Mouse (Mus musculus) MEL (cell line): ENCODE measurements at regions not wholly inside any gene's neighbourhood (a gene's known extent, or its start where the extent isn't known, plus 50 kb on each side); places are given as distances from the start of the nearest gene placed in this dataset.

Experiments
- DNase-seq: peaks from one replicate; pipeline ENCODE4 v3.0.0; 2011; ENCODE audit warnings: low read depth, low spot score
- H3K27ac ChIP-seq: 2 replicates; pipeline ENCODE4 v1.5.1; 2012; ENCODE audit warnings: low read depth, mild to moderate bottlenecking, control low read depth, low read length, moderate library complexity; ENCODE audit not compliant: control insufficient read depth
- H3K27me3 ChIP-seq, 2 experiments: fragments of 150-350 bp in 1 of 2; sonication (generic) in 1 of 2; 2 replicates each; pipeline ENCODE4 v1.6.1; 2012; ENCODE audit warnings: low read length in 2 of 2, mild to moderate bottlenecking in 2 of 2, improper control_type of control experiment in 1 of 2, moderate library complexity in 1 of 2; ENCODE audit not compliant: insufficient read depth in 2 of 2, control insufficient read depth in 1 of 2
- H3K36me3 ChIP-seq, 2 experiments: 2 replicates each; pipeline ENCODE4 v1.6.1; 2012 to 2014; ENCODE audit warnings: low read length in 2 of 2, improper control_type of control experiment in 1 of 2, inconsistent platforms in 1 of 2, mild to moderate bottlenecking in 1 of 2; ENCODE audit not compliant: insufficient read depth in 2 of 2, control insufficient read depth in 1 of 2
- H3K4me1 ChIP-seq, 2 experiments: fragments of 150-350 bp in 1 of 2; sonication (generic) in 1 of 2; 2 replicates each; pipeline ENCODE4 v1.6.1; 2012; ENCODE audit warnings: low read length in 2 of 2, improper control_type of control experiment in 1 of 2, mild to moderate bottlenecking in 1 of 2; ENCODE audit not compliant: insufficient read depth in 2 of 2, control insufficient read depth in 1 of 2
- H3K4me3 ChIP-seq, 2 experiments: fragments of 150-350 bp in 1 of 2; sonication (generic) in 1 of 2; 2 replicates each; pipeline ENCODE4 v1.5.1; 2012; ENCODE audit warnings: low read depth in 2 of 2, low read length in 2 of 2, mild to moderate bottlenecking in 2 of 2, moderate library complexity in 2 of 2, control low read depth in 1 of 2, improper control_type of control experiment in 1 of 2; ENCODE audit not compliant: control insufficient read depth in 1 of 2, insufficient read depth in 1 of 2
- H3K79me2 ChIP-seq: 2 replicates; pipeline ENCODE4 v1.6.1; 2012; ENCODE audit warnings: mild to moderate bottlenecking, low read length, moderate library complexity; ENCODE audit not compliant: control insufficient read depth, poor library complexity, insufficient read depth
- H3K9ac ChIP-seq: 2 replicates; pipeline ENCODE4 v1.6.1; 2012; ENCODE audit warnings: low read depth, mild to moderate bottlenecking, control low read depth, low read length, moderate library complexity; ENCODE audit not compliant: control insufficient read depth, poor library complexity, severe bottlenecking
- H3K9me3 ChIP-seq: fragments of 150-350 bp; sonication (generic); replicated peaks from 2 replicates; pipeline ENCODE4 v1.6.1; 2012; ENCODE audit warnings: mild to moderate bottlenecking, low read length, improper control_type of control experiment, moderate library complexity; ENCODE audit not compliant: insufficient read depth
- BHLHE40 ChIP-seq: IDR thresholded peaks from 2 replicates; pipeline ENCODE4 v1.6.1; 2012; ENCODE audit warnings: low read depth, mild to moderate bottlenecking, inconsistent platforms, low read length, improper control_type of control experiment, borderline replicate concordance
- CHD1 ChIP-seq: IDR thresholded peaks from 2 replicates; pipeline ENCODE4 v1.6.1; 2012; ENCODE audit warnings: low read depth, mild to moderate bottlenecking, inconsistent platforms, low read length, improper control_type of control experiment
- EP300 ChIP-seq, 2 experiments: IDR thresholded peaks; 2 replicates each; pipeline ENCODE4 v1.6.1; 2011; ENCODE audit warnings: improper control_type of control experiment in 2 of 2, low read length in 2 of 2, low read depth in 1 of 2, mild to moderate bottlenecking in 1 of 2
- GATA1 ChIP-seq: IDR thresholded peaks from 2 replicates; pipeline ENCODE4 v1.6.1; 2011; ENCODE audit warnings: low read depth, low read length, improper control_type of control experiment
- JUND ChIP-seq: IDR thresholded peaks from 2 replicates; pipeline ENCODE4 v1.6.1; 2011; ENCODE audit warnings: low read depth, mild to moderate bottlenecking, improper control_type of control experiment, low read length
- MAFK ChIP-seq: IDR thresholded peaks from 2 replicates; pipeline ENCODE4 v1.6.1; 2011; ENCODE audit warnings: low read depth, mild to moderate bottlenecking, low read length, improper control_type of control experiment, borderline replicate concordance
- MEF2A ChIP-seq: IDR thresholded peaks from 2 replicates; pipeline ENCODE4 v1.6.1; 2014; ENCODE audit warnings: low read depth, mild to moderate bottlenecking, inconsistent platforms, low read length, improper control_type of control experiment; ENCODE audit not compliant: poor library complexity, insufficient replicate concordance, severe bottlenecking; ENCODE audit errors: extremely low read depth
- MXI1 ChIP-seq: IDR thresholded peaks from 2 replicates; pipeline ENCODE4 v1.6.1; 2011; ENCODE audit warnings: mild to moderate bottlenecking, low read depth, low read length, improper control_type of control experiment
- MYC ChIP-seq: IDR thresholded peaks from 2 replicates; pipeline ENCODE4 v1.6.1; 2011; ENCODE audit warnings: low read depth, mild to moderate bottlenecking, low read length, improper control_type of control experiment, moderate library complexity
- NRF1 ChIP-seq: IDR thresholded peaks from 2 replicates; pipeline ENCODE4 v1.6.1; 2014; ENCODE audit warnings: low read depth, mild to moderate bottlenecking, inconsistent platforms, low read length, improper control_type of control experiment, moderate library complexity; ENCODE audit not compliant: poor library complexity, insufficient read depth, severe bottlenecking
- POLR2A ChIP-seq, 2 experiments: IDR thresholded peaks; 2 replicates each; pipeline ENCODE4 v1.6.1; 2011 to 2012; ENCODE audit warnings: low read length in 2 of 2, mild to moderate bottlenecking in 2 of 2, control low read depth in 1 of 2, improper control_type of control experiment in 1 of 2, low read depth in 1 of 2, moderate library complexity in 1 of 2; ENCODE audit not compliant: control insufficient read depth in 1 of 2, insufficient read depth in 1 of 2, poor library complexity in 1 of 2
- POLR2AphosphoS2 ChIP-seq: IDR thresholded peaks from 2 replicates; pipeline ENCODE4 v1.6.1; 2011; ENCODE audit warnings: low read length, improper control_type of control experiment
- POLR2AphosphoS5 ChIP-seq: IDR thresholded peaks from 2 replicates; pipeline ENCODE4 v1.6.1; 2012; ENCODE audit warnings: low read depth, borderline replicate concordance, mild to moderate bottlenecking, inconsistent platforms, low read length, moderate library complexity, mixed read lengths
- RAD21 ChIP-seq: IDR thresholded peaks from 2 replicates; pipeline ENCODE4 v1.6.1; 2011; ENCODE audit warnings: mild to moderate bottlenecking, low read depth, low read length, improper control_type of control experiment
- TAL1 ChIP-seq: IDR thresholded peaks from 2 replicates; pipeline ENCODE4 v1.6.1; 2012; ENCODE audit warnings: mild to moderate bottlenecking, inconsistent platforms, low read length, moderate library complexity, mixed read lengths
- TBP ChIP-seq: IDR thresholded peaks from 2 replicates; pipeline ENCODE4 v1.8.0; 2011; ENCODE audit warnings: low read depth, low read length, improper control_type of control experiment
- UBTF ChIP-seq: IDR thresholded peaks from 2 replicates; pipeline ENCODE4 v1.6.1; 2012; ENCODE audit warnings: low read depth, mild to moderate bottlenecking, inconsistent platforms, low read length, improper control_type of control experiment, moderate library complexity, borderline replicate concordance; ENCODE audit not compliant: insufficient read depth
- USF2 ChIP-seq, 2 experiments: IDR thresholded peaks; 2 replicates each; pipeline ENCODE4 v1.6.1; 2011 to 2012; ENCODE audit warnings: improper control_type of control experiment in 2 of 2, low read length in 2 of 2, borderline replicate concordance in 1 of 2, inconsistent platforms in 1 of 2, low read depth in 1 of 2, mild to moderate bottlenecking in 1 of 2; ENCODE audit not compliant: insufficient read depth in 1 of 2
- ZMIZ1 ChIP-seq: IDR thresholded peaks from 2 replicates; pipeline ENCODE4 v1.6.1; 2012; ENCODE audit warnings: low read depth, mild to moderate bottlenecking, inconsistent platforms, low read length, improper control_type of control experiment, moderate library complexity
- ZNF384 ChIP-seq: IDR thresholded peaks from 2 replicates; pipeline ENCODE4 v1.6.1; 2012; ENCODE audit warnings: low read depth, mild to moderate bottlenecking, inconsistent platforms, low read length, improper control_type of control experiment

DNA sequence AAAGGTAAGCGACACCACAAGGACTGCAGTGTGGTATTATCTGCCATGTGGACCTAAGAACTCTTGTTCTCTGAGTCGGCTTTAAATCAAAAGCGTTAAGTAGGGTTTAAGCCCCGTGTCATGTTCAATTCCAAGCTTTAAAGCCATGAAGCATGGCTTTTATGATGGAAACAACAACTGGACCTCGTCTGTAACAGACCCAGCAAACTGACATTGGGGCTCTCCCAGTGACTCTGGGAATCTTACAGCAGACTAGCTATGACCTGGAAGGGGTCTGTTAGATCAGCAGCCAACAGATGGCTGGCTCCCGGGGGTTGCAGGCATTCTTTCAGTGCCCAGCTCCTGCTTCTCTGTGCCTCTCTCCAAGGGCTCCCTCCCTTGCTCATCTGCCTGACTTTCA lies 197.8 kb downstream of the Wdr11 start:
- Histone ChIP-seq H3K9me3 (no peaks in the 10 kb centered on the region), H3K9ac (no peak overlapping the region), H3K4me3 (no peak overlapping the region), H3K27me3 (no peaks in the 10 kb centered on the region), H3K27ac (no peak overlapping the region), H3K79me2 (no peaks in the 10 kb centered on the region), H3K36me3 (no peaks in the 10 kb centered on the region), H3K4me1 (no peaks in the 10 kb centered on the region)
- no peak for DNase-seq
- no peak for TF ChIP-seq MXI1
- TF ChIP-seq JUND: no peak
- no peak for TF ChIP-seq CHD1
- no peak for TF ChIP-seq TBP
- TF ChIP-seq MEF2A: no peak
- no peak for TF ChIP-seq TAL1
- no peak for TF ChIP-seq POLR2AphosphoS5
- TF ChIP-seq MAFK: no peak
- no peak for TF ChIP-seq NRF1
- no peak for TF ChIP-seq ZNF384
- TF ChIP-seq POLR2A (IDR thresholded peaks at IDR 0.05; ENCODE audit: control insufficient read depth in 1 of 2, insufficient read depth in 1 of 2, low read depth in 1 of 2, low read length in 2 of 2, poor library complexity in 1 of 2): no peak
- no peak for TF ChIP-seq BHLHE40
- no peak for TF ChIP-seq EP300 (IDR thresholded peaks at IDR 0.05; ENCODE audit: low read depth in 1 of 2, low read length in 2 of 2)
- TF ChIP-seq USF2 (IDR thresholded peaks at IDR 0.05; ENCODE audit: borderline replicate concordance in 1 of 2, insufficient read depth in 1 of 2, low read depth in 1 of 2, low read length in 2 of 2): no peak
- TF ChIP-seq GATA1: no peak
- TF ChIP-seq POLR2AphosphoS2: no peak
- no peak for TF ChIP-seq RAD21
- no peak for TF ChIP-seq MYC
- no peak for TF ChIP-seq UBTF
- no peak for TF ChIP-seq ZMIZ1
